Mouse (Mus musculus) small intestine, adult 2 months (tissue): ENCODE measurements around the gene Rims3. TPM values are rescaled to one million over a fixed set of nuclear protein-coding genes. Genes with fewer than 3 reads are reported as not detected.

ENCODE experiments used
- H3K27ac ChIP-seq: fragments of 200-500 bp; 2 replicates; pipeline ENCODE4 v1.5.1; 2012; ENCODE audit warnings: low read depth, low read length, control low read depth, inconsistent platforms; ENCODE audit not compliant: insufficient read depth
- H3K27me3 ChIP-seq: fragments of 200-500 bp; 2 replicates; pipeline ENCODE4 v1.6.1; 2012; ENCODE audit warnings: mild to moderate bottlenecking, moderate library complexity, low read length, inconsistent platforms; ENCODE audit not compliant: control insufficient read depth, insufficient read depth
- H3K36me3 ChIP-seq: fragments of 200-500 bp; 2 replicates; pipeline ENCODE4 v1.6.1; 2012; ENCODE audit warnings: mild to moderate bottlenecking, low read length, control low read depth, inconsistent platforms; ENCODE audit not compliant: control insufficient read depth, insufficient read depth
- H3K4me1 ChIP-seq: fragments of 200-500 bp; 2 replicates; pipeline ENCODE4 v1.6.1; 2012; ENCODE audit warnings: low read length, inconsistent platforms, mixed read lengths; ENCODE audit not compliant: control insufficient read depth, insufficient read depth, insufficient read length
- H3K4me3 ChIP-seq: fragments of 200-500 bp; 2 replicates; pipeline ENCODE4 v1.5.1; 2012; ENCODE audit warnings: low read depth, mild to moderate bottlenecking, control low read depth, inconsistent platforms, low read length, moderate library complexity
- CTCF ChIP-seq: fragments of 200-500 bp; IDR thresholded peaks from 2 replicates; pipeline ENCODE4 v1.5.1; 2012; ENCODE audit warnings: low read depth, mild to moderate bottlenecking, control low read depth, inconsistent platforms, low read length, moderate library complexity, mixed read lengths; ENCODE audit not compliant: insufficient replicate concordance, insufficient read length; ENCODE audit errors: extremely low read depth
- POLR2A ChIP-seq: fragments of 200-500 bp; IDR thresholded peaks from 2 replicates; pipeline ENCODE4 v1.6.1; 2012; ENCODE audit warnings: low read depth, mild to moderate bottlenecking, control low read depth, inconsistent platforms, low read length, moderate library complexity
- WGBS: fragments of 180-500 bp; shearing (Covaris S2); methylation state at CpG from one replicate; pipeline ENCODE4 v1.1.7; 2018; 5-methylcytosine and 5-hydroxymethylcytosine counted together
- polyA plus RNA-seq: library from polyadenylated mRNA; depleted of rRNA; stranded (reverse); fragments of >200 nt; gene quantifications from 2 replicates; pipeline ENCODE4 v1.2.3, GENCODE M21; 2012

Gene Rims3
- polyA plus RNA-seq, 1 experiment, result 0.51 TPM

DNA sequence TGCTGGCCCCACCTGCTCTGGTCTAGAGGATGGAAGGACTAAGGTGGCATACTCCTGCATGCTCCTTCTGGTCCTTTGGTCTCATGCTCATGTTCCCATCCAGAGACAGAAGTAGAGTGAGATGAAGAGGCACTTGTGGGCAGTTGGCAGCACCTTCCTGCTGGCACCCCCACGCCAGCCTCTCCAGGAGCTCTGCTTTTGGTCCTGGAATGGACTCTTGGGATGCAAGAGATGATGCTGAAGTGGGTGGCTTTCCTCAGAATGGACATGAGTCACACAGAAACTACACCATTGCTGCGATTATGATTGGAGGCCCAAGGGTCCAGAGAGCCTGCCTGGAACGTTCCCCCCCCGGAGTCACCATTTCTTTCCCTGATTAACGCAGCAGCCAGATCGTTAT is 5.7 kb upstream of the Rims3 start:
- H3K27me3 ChIP-seq, result no peaks in the 10 kb centered on the region
- no peaks in the 10 kb centered on the region for H3K36me3 ChIP-seq
- WGBS, result 72% methylated on average over 6 of the region's 6 CpGs
- H3K4me1 ChIP-seq, result no peaks in the 10 kb centered on the region
- H3K27ac ChIP-seq, result no peak overlapping the region
- TF ChIP-seq POLR2A (no peak), CTCF (no peak)
- H3K4me3 ChIP-seq, result no peak overlapping the region

DNA sequence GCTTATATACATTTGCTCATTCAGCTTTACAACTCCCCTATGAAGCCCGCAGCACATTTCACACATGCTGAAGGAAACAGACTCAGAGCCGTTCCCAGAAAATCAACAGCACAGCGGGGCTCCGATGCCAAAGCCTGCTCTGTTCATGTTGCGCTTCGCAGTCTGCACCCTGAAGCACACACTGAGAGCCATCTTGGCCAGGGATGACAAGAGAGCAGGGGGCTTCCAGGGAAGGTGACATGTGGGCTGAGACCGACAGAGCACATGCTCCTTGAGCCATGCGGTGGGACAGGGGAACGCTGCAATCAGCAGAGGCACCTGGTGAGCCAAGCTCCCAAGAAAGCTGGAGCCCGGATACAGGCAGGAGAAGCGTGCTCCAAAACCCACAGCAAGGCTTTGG is 5.2 kb upstream of the Rims3 start:
- no peaks in the 10 kb centered on the region for H3K4me1 ChIP-seq
- no peak overlapping the region for H3K27ac ChIP-seq
- no peaks in the 10 kb centered on the region for H3K36me3 ChIP-seq
- 63% methylated on average over 11 of the region's 11 CpGs for WGBS
- H3K4me3 ChIP-seq, result no peak overlapping the region
- H3K27me3 ChIP-seq, result 0 out of 2 replicates have a peak, but pooled peaks cover 3% of the 10 kb centered on the region
- TF ChIP-seq POLR2A (no peak), CTCF (no peak)

DNA sequence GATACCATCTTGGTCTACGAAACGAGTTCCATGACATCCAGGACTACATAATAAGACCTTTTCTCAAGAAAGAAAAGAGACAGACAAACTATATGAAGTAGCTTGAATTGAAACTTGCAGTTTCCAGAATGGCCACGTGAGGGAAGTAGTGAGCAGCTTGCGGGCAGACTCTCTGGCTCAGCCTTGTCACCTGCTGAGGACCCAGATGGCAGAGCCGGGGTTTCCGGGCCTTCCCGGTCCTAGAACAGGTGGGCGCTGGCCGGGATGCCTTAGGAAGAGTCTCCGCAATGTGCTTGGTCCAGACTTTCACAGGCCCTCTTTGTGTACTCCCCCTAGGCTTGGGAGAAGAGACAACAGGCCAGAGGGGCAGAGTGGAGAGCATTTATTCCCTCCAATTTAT is 3.7 kb upstream of the Rims3 start:
- Histone ChIP-seq H3K4me3 (no peak overlapping the region), H3K27ac (no peak overlapping the region), H3K27me3 (0 out of 2 replicates have a peak, but pooled peaks cover 3% of the 10 kb centered on the region), H3K4me1 (no peaks in the 10 kb centered on the region; the same call in 1 of the 2 replicates), H3K36me3 (no peaks in the 10 kb centered on the region)
- TF ChIP-seq POLR2A (no peak), CTCF (peak; percentile 82; the same call in 1 of the 2 replicates)
- 4% methylated on average over 10 of the region's 10 CpGs for WGBS

DNA sequence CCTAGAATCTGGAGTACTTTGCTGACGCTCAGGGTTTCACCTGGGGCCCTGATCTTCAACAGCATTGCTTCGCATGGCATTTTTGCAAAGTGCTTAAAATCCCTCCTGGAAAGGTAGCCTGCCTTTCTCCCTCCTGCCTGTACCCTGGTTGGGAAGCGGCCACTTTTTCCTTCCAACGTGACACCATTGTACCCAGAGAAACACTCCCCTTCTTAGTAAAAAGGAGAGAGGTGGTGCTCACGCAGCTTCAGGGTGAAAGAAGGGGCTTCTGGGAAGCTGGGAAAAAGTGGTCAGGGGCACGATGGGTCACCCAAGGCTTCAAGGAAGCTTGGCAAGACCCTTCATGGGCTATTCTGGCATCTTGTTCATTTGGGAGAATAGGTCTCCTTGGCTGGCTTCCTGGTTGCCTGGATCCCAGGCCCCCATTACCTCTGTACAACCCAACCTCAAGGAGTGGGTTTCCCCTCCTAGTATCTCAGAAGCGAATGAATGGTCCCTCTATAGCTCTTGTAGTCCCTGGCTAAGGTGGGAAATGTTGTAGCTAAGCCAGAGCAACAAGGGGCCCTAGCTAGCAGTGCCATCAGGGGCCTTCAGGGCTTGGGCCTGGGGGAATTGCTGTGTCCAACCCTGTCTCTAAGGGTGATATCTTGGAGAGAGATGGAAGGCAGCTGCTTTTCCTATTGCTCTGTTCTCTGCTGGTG is 894 bp downstream of the Rims3 start:
- WGBS, result 52% methylated on average over 7 of the region's 7 CpGs
- Histone ChIP-seq H3K27me3 (0 out of 2 replicates have a peak, but pooled peaks cover 3% of the 10 kb centered on the region), H3K36me3 (no peaks in the 10 kb centered on the region), H3K4me3 (no peak overlapping the region), H3K27ac (no peak overlapping the region), H3K4me1 (no peaks in the 10 kb centered on the region; the same call in 1 of the 2 replicates)
- TF ChIP-seq CTCF (no peak), POLR2A (no peak)

DNA sequence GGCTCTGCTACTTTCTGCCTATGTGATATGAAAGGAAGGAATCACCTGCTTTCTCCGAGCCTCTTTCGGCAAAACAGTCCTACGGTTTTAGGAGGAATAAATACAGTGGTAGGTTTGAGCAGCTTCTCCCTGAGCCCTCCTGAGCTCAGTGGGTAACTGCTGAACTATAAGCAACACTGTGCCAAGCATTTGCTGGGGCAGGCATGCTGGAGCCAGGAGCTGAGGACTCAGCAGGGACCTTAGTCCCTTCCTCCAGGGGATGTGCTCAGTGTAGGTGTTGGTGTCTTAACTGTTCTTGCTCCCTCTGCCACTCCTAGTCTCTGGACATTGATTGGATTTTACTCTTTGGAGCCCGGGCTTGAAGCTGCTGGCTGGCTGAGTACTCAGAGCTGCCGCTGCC is 1.8 kb downstream of the Rims3 start:
- H3K4me3 ChIP-seq, result no peak overlapping the region
- 0 out of 2 replicates have a peak, but pooled peaks cover 3% of the 10 kb centered on the region for H3K27me3 ChIP-seq
- TF ChIP-seq CTCF (no peak), POLR2A (no peak)
- no peaks in the 10 kb centered on the region for H3K36me3 ChIP-seq
- no peaks in the 10 kb centered on the region; the same call in 1 of the 2 replicates for H3K4me1 ChIP-seq
- 60% methylated on average over 5 of the region's 5 CpGs for WGBS
- no peak overlapping the region for H3K27ac ChIP-seq

DNA sequence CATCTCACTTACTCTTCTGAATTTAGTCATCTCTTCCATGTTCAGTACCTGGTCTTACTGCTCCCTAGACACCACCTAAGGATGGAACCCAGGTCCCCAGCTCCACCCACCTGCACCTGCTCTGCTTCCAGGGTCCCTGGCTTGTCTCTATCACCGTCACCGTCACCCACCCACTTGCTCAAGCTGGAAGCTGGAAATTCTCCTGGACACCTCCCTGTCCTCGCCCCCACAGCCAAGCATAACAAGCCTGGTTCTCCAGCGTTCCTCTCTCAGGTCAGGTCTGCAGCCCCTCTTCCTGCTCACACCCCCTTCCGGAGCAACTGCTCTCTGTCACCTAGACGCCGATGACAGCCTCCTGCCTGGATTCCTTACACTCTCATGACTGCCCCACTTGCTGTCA is 5.2 kb downstream of the Rims3 start:
- no peak for TF ChIP-seq POLR2A
- TF ChIP-seq CTCF, result no peak
- Histone ChIP-seq H3K27ac (no peak overlapping the region), H3K27me3 (no peaks in the 10 kb centered on the region), H3K36me3 (no peaks in the 10 kb centered on the region), H3K4me3 (no peak overlapping the region), H3K4me1 (no peaks in the 10 kb centered on the region; the same call in 1 of the 2 replicates)
- 63% methylated on average over 7 of the region's 7 CpGs for WGBS

DNA sequence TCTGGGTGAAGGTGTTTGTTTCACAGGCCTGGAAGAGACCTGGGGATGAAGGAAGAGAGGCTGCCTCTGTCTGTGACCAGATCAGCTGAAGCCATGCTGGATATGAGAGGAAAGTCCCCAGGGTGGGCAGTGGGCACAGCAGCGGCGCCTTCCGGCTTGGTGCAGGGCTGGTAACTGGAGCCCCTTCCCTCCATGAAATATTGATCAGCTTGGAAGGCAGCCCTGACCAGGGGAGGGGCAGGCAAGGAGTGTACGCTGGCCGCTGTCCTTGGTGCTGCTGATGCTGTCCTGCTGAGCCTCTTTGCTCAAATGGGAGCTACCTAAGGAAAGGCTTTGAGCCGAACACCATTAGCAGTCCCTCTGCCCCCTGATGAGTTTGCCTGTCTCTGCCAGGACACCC is 11.6 kb downstream of the Rims3 start:
- WGBS, result 7% methylated on average over 6 of the region's 6 CpGs
- no peaks in the 10 kb centered on the region for H3K4me1 ChIP-seq
- no peak overlapping the region for H3K4me3 ChIP-seq
- no peak overlapping the region for H3K27ac ChIP-seq
- no peaks in the 10 kb centered on the region for H3K36me3 ChIP-seq
- no peak for TF ChIP-seq POLR2A
- TF ChIP-seq CTCF, result no peak
- H3K27me3 ChIP-seq, result no peaks in the 10 kb centered on the region
